Mouse (Mus musculus) hindbrain, embryonic 16.5 days (tissue): ENCODE measurements around the gene Rnf40. TPM values are rescaled to one million over a fixed set of nuclear protein-coding genes. Genes with fewer than 3 reads are reported as not detected.
A peak's percentile ranks its signal among the peaks of the same experiment; 100 is the strongest.

ENCODE experiments used
- ATAC-seq: fragments of 200-750 bp; cut with Nextera tagmentation; 2 replicates; pipeline ENCODE4 v1.8.0; 2017; ENCODE audit warnings: moderate TSS enrichment, moderate library complexity
- H3K27ac ChIP-seq: fragments of 300-500 bp; sonication (generic); 2 replicates; pipeline ENCODE4 v1.5.1; 2014; ENCODE audit warnings: low read depth, mild to moderate bottlenecking, control low read depth, low read length, moderate library complexity
- H3K27me3 ChIP-seq: fragments of 300-500 bp; sonication (generic); replicated peaks from 2 replicates; pipeline ENCODE4 v1.6.1; 2014; ENCODE audit warnings: low read length; ENCODE audit not compliant: control insufficient read depth, insufficient read depth
- H3K36me3 ChIP-seq: fragments of 300-500 bp; sonication (generic); 2 replicates; pipeline ENCODE4 v1.6.1; 2014; ENCODE audit warnings: mild to moderate bottlenecking, low read length, moderate library complexity, mixed read lengths; ENCODE audit not compliant: control insufficient read depth, insufficient read depth
- H3K4me1 ChIP-seq: fragments of 300-500 bp; sonication (generic); 2 replicates; pipeline ENCODE4 v1.6.1; 2014; ENCODE audit warnings: low read depth, low read length; ENCODE audit not compliant: control insufficient read depth, insufficient read depth
- H3K4me2 ChIP-seq: fragments of 300-500 bp; sonication (generic); 2 replicates; pipeline ENCODE4 v1.6.1; 2014; ENCODE audit warnings: mild to moderate bottlenecking, low read length, control low read depth, moderate library complexity
- H3K4me3 ChIP-seq: fragments of 300-500 bp; sonication (generic); 2 replicates; pipeline ENCODE4 v1.5.1; 2014; ENCODE audit warnings: mild to moderate bottlenecking, low read length, control low read depth, moderate library complexity
- H3K9ac ChIP-seq: fragments of 300-500 bp; sonication (generic); 2 replicates; pipeline ENCODE4 v1.6.1; 2014; ENCODE audit warnings: low read depth, mild to moderate bottlenecking, control low read depth, low read length, moderate library complexity
- H3K9me3 ChIP-seq: fragments of 300-500 bp; sonication (generic); 2 replicates; pipeline ENCODE4 v1.6.1; 2014; ENCODE audit warnings: mild to moderate bottlenecking, low read length, moderate library complexity; ENCODE audit not compliant: control insufficient read depth
- WGBS: fragments of 180-500 bp; shearing (Covaris S2); extraction: QIAGEN DNeasy Blood & Tissue Kit; methylation state at CpG from one replicate; pipeline ENCODE4 v1.1.7; 2014; 5-methylcytosine and 5-hydroxymethylcytosine counted together
- polyA plus RNA-seq: library from polyadenylated mRNA; unstranded; fragments of >200 nt; fragmentation: Nextera tagmentation; extraction: Ambion mirVana; gene quantifications from 2 replicates; pipeline ENCODE4 v1.2.1, GENCODE M21; 2015

The Rnf40 gene
- 38.0 and 48.1 TPM in 2 replicates for polyA plus RNA-seq

DNA sequence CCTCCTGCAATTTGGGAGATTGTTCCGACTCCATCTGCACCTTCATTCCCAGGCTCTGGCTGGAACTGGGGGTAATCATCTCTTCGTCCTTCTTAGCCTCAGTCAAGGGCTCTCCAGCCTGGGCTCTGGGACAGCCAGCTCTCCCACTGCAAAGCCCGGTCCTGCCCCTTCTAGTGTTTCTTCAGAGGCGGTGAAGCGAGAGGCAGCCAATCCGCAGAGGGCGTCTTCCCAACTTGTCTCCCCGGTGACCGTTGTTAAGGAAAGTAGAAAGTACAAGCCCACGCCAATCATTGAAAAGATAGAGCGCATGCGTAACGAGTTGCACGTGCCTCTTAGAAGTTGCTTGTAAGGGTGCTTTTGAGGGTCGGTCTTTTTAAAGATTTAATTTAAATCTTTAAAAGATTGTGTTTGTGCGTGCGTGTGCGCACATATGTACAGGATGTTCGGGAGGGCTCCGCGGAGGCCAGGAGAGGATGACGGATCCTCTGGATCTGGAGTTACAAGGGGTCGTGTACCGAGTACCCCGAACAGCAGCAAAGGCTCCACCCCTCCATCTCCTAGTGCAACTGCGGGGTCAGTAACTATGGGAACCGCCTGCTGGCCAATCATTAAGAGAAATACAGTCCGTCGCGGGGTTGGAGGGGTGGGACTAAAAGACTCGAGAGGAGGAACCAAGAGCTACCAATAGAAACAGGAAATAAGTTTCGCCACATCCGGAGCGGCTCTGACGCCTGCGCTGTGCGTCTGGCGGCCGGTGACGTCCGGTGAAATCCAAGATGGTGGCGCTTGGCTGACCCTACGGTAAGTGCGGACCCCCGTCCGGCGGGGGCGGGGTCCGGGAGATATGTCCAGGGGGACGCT lies at the start of gene Rnf40, which contains the start of gene Ccdc189:
Rnf40 (plus strand) TSS at position 757 of the 861 bp plus-strand sequence.
Ccdc189 (minus strand) TSS at position 585 of the 861 bp plus-strand sequence.
- no peaks in the 10 kb centered on the region for H3K27me3 ChIP-seq
- no peaks in the 10 kb centered on the region for H3K9me3 ChIP-seq
- peaks cover 13% of the 10 kb centered on the region for H3K4me1 ChIP-seq
- peak within 1 kb of the TSS; percentile 84 for H3K9ac ChIP-seq
- under 1% methylated on average over 49 of the region's 50 CpGs for whole genome bisulfite sequencing
- H3K36me3 ChIP-seq: peaks cover 28% of the 10 kb centered on the region
- peak within 1 kb of the TSS; percentile 84 for H3K4me3 ChIP-seq
- H3K27ac ChIP-seq: peak within 1 kb of the TSS; percentile 75
- peak; percentile 99 for ATAC-seq
- H3K4me2 ChIP-seq: peak within 1 kb of the TSS; percentile 76

DNA sequence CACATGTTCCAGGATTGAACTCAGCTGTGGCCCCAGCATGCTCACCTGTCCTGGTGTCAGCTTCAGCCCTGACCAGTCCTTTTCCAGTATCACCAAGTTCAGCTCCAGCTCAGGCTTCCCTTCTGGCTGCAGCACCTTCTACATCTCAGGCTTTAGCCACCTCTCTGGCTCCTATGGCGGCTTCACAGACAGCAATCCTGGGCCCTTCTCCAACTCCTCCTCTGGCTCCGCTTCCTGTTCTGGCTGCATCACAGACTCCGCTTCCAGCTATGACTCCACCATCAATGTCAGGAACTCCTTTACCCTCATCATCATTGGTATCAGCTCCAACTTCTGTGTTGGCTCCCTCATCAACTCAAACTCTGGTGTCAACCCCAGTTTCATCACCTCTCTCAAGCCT lies 46.9 kb upstream of the Rnf40 start:
- Histone ChIP-seq H3K4me3 (no peak overlapping the region), H3K4me2 (no peak overlapping the region), H3K9ac (no peak overlapping the region), H3K9me3 (no peaks in the 10 kb centered on the region), H3K4me1 (no peaks in the 10 kb centered on the region), H3K36me3 (peaks cover 63% of the 10 kb centered on the region), H3K27ac (no peak overlapping the region), H3K27me3 (no peaks in the 10 kb centered on the region)
- no peak for ATAC-seq
- 92% methylated on average over 3 of the region's 3 CpGs for WGBS

DNA sequence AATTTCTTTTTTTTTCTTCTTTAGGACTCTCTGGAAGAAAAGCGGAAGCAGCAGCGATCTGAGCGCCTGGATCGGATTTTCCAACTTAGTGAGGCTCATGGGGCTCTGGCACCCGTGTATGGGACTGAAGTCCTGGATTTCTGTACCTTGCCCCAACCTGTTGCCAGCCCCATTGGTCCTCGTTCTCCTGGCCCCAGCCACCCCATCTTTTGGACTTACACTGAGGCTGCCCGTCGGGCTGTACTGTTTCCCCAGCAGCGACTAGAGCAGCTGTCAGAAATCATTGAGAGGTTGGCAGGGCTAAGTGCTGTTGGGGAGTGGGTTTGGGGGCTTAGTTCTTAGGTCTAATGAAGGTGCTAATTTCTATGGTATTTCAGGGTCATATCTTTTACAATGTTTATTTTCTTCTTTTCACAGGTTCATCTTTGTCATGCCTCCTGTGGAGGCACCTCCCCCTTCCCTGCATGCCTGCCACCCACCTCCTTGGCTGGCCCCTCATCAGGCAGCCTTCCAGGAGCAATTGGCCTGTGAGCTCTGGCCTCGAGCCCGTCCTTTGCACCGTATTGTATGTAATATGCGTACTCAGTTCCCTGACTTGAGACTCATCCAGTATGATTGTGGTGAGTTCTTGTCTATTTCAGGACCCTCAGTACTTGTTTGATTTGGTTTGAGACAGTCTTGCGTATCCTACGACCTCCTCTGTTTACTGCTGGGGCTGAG lies 39.3 kb upstream of the Rnf40 start:
- Histone ChIP-seq H3K36me3 (peaks cover 33% of the 10 kb centered on the region), H3K9me3 (no peaks in the 10 kb centered on the region), H3K4me3 (no peak overlapping the region), H3K27me3 (no peaks in the 10 kb centered on the region), H3K27ac (no peak overlapping the region), H3K4me1 (no peaks in the 10 kb centered on the region), H3K4me2 (no peak overlapping the region), H3K9ac (no peak overlapping the region)
- ATAC-seq: 0 out of 2 replicates have a peak, but pooled peaks have one; percentile 63
- WGBS: 84% methylated on average over 15 of the region's 15 CpGs

DNA sequence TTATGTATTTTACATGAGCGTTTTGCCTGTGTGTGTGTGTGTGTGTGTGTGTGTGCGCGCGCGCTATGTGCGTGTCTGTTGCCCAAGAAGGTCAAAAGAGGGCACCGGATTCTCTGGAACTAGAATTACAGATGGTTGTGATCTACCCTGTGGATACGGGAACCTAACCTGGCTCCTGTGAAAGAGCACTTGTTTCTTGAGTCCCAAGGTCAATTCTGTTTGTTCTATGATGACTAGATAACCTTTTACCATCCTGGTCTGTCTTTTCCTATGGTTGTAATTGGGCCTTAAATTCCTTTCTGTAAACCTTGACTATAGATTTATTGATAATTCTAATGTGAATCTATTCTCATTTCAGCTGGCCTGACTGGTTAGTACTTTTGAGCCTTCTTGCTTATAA lies 37.0 kb upstream of the Rnf40 start:
- H3K9me3 ChIP-seq: no peaks in the 10 kb centered on the region
- H3K36me3 ChIP-seq: peaks cover 44% of the 10 kb centered on the region
- WGBS: 96% methylated on average over 8 of the region's 8 CpGs
- H3K4me2 ChIP-seq: no peak overlapping the region
- no peaks in the 10 kb centered on the region for H3K27me3 ChIP-seq
- no peak for ATAC-seq
- H3K27ac ChIP-seq: no peak overlapping the region
- no peak overlapping the region for H3K9ac ChIP-seq
- no peaks in the 10 kb centered on the region for H3K4me1 ChIP-seq
- H3K4me3 ChIP-seq: no peak overlapping the region

DNA sequence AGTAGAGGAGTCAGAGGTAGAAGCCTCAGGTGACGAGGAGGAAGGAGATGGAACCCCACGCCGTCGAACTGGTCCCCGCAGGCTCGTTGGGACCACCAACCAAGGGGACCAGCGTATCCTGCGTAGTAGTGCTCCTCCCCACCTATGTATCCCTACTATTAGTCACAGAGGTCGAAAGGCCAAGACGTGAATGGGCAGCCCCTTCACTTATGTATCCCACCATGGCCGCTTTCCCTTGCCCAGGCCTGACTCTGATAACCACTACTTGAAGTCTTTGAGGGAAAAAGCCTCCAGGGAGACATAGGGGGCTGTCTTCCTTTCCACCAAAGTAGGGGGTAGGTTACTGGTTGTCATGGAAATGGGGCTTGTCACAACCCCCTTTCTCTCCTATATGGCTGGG lies 28.0 kb upstream of the Rnf40 start:
- no peak for ATAC-seq
- Histone ChIP-seq H3K27me3 (no peaks in the 10 kb centered on the region), H3K4me1 (no peaks in the 10 kb centered on the region), H3K4me3 (no peak overlapping the region), H3K4me2 (no peak overlapping the region), H3K9me3 (no peaks in the 10 kb centered on the region), H3K36me3 (peaks cover 47% of the 10 kb centered on the region), H3K27ac (no peak overlapping the region), H3K9ac (no peak overlapping the region)
- WGBS: 92% methylated on average over 11 of the region's 11 CpGs

DNA sequence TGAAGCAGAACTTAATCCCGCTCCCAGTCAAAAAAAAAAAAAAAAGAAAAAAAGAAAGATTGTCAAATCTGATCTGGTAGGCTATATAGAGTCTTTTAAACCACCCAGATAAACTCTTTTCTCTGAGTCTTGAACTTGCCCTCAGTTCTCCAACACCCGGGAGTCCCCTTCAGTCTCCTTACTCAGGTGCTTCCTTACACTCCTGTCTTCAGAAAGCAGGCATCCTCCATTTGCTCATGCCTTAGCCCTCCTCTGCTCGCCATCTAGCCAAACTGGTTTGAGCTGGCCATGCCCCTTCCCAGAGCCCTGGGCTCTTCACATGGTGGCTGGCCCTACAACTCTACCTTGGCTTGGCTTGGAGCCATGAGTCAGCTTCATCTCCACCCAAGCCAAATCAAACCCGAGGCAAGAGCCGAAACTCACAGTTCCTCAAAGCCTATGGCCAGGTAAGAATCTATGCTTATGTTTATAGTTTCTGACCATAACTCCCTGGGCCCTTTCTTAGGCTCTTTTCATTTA lies 27.2 kb upstream of the Rnf40 start, which contains the start of gene Tmem265:
Tmem265 (plus strand) TSS at position 51 of the 519 bp plus-strand sequence.
- WGBS: 92% methylated on average over 5 of the region's 5 CpGs
- Histone ChIP-seq H3K4me3 (no peak within 1 kb of the TSS), H3K9ac (no peak within 1 kb of the TSS), H3K4me1 (no peaks in the 10 kb centered on the region), H3K36me3 (peaks cover 43% of the 10 kb centered on the region), H3K9me3 (no peaks in the 10 kb centered on the region), H3K4me2 (no peak within 1 kb of the TSS), H3K27me3 (no peaks in the 10 kb centered on the region), H3K27ac (no peak within 1 kb of the TSS)
- no peak for ATAC-seq

DNA sequence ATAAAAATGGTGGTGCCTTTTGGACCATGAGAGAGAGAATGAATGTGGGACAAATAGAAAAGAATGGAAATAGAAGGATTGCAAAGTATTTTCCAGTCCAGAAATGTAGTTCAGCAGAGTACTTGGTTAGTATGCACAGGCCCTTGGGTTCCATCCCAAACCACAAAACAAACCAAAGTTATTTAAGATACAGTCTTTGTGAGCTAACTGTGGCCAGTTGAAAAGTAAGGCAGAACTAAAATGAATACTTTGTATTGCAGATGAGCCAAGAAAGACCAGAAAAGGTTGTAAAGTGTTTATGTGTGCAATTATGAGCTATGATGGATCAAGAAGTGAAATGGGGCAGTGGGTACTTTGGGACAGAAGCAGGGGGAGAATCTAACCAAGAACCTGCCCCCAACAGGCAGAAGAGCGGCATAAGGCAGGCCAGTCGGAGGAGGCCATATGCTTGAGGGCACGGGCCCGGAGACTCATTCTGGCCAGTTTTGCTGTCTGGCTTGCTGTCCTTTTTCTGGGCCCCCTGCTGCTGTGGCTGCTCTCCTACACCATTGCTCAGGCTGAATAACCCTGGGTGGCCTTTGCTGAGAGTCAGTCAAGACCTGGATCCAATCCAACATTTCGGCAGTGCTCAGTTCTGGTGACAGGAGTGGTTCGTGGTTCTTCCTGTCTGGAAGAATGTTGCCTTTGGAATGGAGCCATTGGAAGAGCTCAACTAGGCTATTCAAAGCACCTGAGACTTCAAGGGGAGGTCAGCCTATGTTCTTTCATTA lies 24.0 kb upstream of the Rnf40 start:
- Histone ChIP-seq H3K27ac (no peak overlapping the region), H3K4me2 (no peak overlapping the region), H3K27me3 (no peaks in the 10 kb centered on the region), H3K9ac (no peak overlapping the region), H3K9me3 (no peaks in the 10 kb centered on the region), H3K4me3 (no peak overlapping the region), H3K36me3 (peaks cover 13% of the 10 kb centered on the region), H3K4me1 (no peaks in the 10 kb centered on the region)
- WGBS: 56% methylated on average over 6 of the region's 6 CpGs
- ATAC-seq: no peak

DNA sequence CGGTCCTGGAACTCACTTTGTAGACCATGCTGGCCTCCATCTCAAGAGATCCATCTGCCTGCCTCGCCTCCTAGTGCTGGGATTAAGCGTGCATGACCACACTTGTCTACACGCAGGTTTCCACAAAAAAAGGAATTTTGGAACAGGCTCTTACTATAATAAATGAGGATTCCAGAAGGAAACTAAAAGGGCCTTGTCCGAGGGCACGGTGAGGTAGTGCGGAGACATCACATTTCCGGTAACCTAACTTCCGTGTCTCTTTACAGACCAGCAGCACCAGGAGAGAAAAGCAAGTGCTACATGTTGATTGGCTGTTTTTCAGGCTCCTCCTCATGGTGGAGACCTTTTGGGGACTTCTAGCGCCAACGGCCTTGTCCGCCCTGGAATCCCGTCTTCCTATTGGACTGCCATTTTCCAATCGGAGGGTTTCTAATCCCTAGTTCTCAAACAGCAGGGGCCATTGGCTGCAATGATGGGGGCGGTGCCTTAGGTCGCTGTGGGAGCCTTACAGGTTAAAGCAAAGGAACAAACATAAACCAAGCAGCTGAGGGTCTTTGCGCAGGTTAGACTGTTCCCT lies 15.6 kb upstream of the Rnf40 start, which contains the start of gene Phkg2:
Phkg2 (plus strand) TSS at position 446 of the 577 bp plus-strand sequence.
- Histone ChIP-seq H3K9ac (peak within 1 kb of the TSS; percentile 90), H3K9me3 (no peaks in the 10 kb centered on the region), H3K4me3 (peak within 1 kb of the TSS; percentile 93), H3K27ac (peak within 1 kb of the TSS; percentile 84), H3K27me3 (no peaks in the 10 kb centered on the region), H3K36me3 (peaks cover 3% of the 10 kb centered on the region; the same call in 1 of the 2 replicates), H3K4me1 (peaks cover 20% of the 10 kb centered on the region), H3K4me2 (peak within 1 kb of the TSS; percentile 95)
- ATAC-seq: peak; percentile 99
- under 1% methylated on average over 17 of the region's 17 CpGs for WGBS
